Mouse (Mus musculus): ENCODE results near the gene Pard3. TPM values are rescaled to one million over a fixed set of nuclear protein-coding genes. Genes with fewer than 3 reads are reported as not detected.

The Pard3 gene
- total RNA-seq, 2 experiments from 2014 or later = 30.9 to 31.6 TPM

- no peak for DNase-seq (ENCODE audit: low spot score)
Measured at GRCm38 (mm10) chr8:127315811-127316210, 252.1 kb downstream of the Pard3 start.

GRCm38 (mm10) chr8:127317914-127318313 is 254.2 kb downstream of the Pard3 start:
- DNase-seq (ENCODE audit: low spot score) = no peak
- intact Hi-C loops (cut with DNase I) = loop anchor here (5.0 kb wide), 1 partner anchor 126 kb away; no protein-coding TSS in a partner anchor

More at GRCm38 (mm10) chr8:127315811-127316210, 252.1 kb downstream of the Pard3 start:
- intact Hi-C loops (cut with DNase I) = loop anchor here (5.0 kb wide), 1 partner anchor 124 kb away; no protein-coding TSS in a partner anchor

GRCm38 (mm10) chr8:127318377-127319159 is 254.9 kb downstream of the Pard3 start:
- intact Hi-C loops (cut with DNase I) = loop anchor here (5.0 kb wide), 1 partner anchor 126 kb away; no protein-coding TSS in a partner anchor
- no peak for DNase-seq (ENCODE audit: low spot score)

GRCm38 (mm10) chr8:127320930-127321329 is 257.2 kb downstream of the Pard3 start:
- intact Hi-C loops (cut with DNase I) = no loop called here
- DNase-seq (ENCODE audit: low spot score) = no peak

GRCm38 (mm10) chr8:127323583-127324360 is 260.1 kb downstream of the Pard3 start:
- DNase-seq (ENCODE audit: low spot score) = no peak
- intact Hi-C loops (cut with DNase I) = no loop called here

GRCm38 (mm10) chr8:127324836-127325570 is 261.3 kb downstream of the Pard3 start:
- intact Hi-C loops (cut with DNase I) = no loop called here
- DNase-seq (ENCODE audit: low spot score) = no peak

- DNase-seq (ENCODE audit: low spot score) = no peak
- intact Hi-C loops (cut with DNase I) = no loop called here
Measured at GRCm38 (mm10) chr8:127325749-127326148, 262.1 kb downstream of the Pard3 start.

GRCm38 (mm10) chr8:127330258-127331187 is 266.8 kb downstream of the Pard3 start:
- intact Hi-C loops (cut with DNase I) = loop anchor here (5.0 to 10.0 kb wide), 2 partner anchors 1027 to 1164 kb away; partner anchors contain the start of gene Nrp1
- DNase-seq (ENCODE audit: low spot score) = peak; percentile 27

- no peak for DNase-seq (ENCODE audit: low spot score)
- intact Hi-C loops (cut with DNase I) = loop anchor here (2.0 to 10.0 kb wide), 3 partner anchors 257 to 1163 kb away; partner anchors contain the start of gene Nrp1
Measured at GRCm38 (mm10) chr8:127331751-127332150, 268.1 kb downstream of the Pard3 start.

- intact Hi-C loops (cut with DNase I) = loop anchor here (10.0 kb wide), 1 partner anchor 1160 kb away; no protein-coding TSS in a partner anchor
- DNase-seq (ENCODE audit: low spot score) = no peak
Measured at GRCm38 (mm10) chr8:127335216-127335615, 271.5 kb downstream of the Pard3 start.

- intact Hi-C loops (cut with DNase I) = loop anchor here (10.0 kb wide), 1 partner anchor 1157 kb away; no protein-coding TSS in a partner anchor
- DNase-seq (ENCODE audit: low spot score) = no peak
Measured at GRCm38 (mm10) chr8:127338183-127338582, 274.5 kb downstream of the Pard3 start.

- intact Hi-C loops (cut with DNase I) = no loop called here
- no peak for DNase-seq (ENCODE audit: low spot score)
Measured at GRCm38 (mm10) chr8:127341046-127341445, 277.4 kb downstream of the Pard3 start.

- intact Hi-C loops (cut with DNase I) = no loop called here
- no peak for DNase-seq (ENCODE audit: low spot score)
Measured at GRCm38 (mm10) chr8:127343115-127343514, 279.4 kb downstream of the Pard3 start.

- intact Hi-C loops (cut with DNase I) = no loop called here
- no peak for DNase-seq (ENCODE audit: low spot score)
Measured at GRCm38 (mm10) chr8:127344421-127344820, 280.7 kb downstream of the Pard3 start.

- no peak for DNase-seq (ENCODE audit: low spot score)
- intact Hi-C loops (cut with DNase I) = no loop called here
Measured at GRCm38 (mm10) chr8:127345912-127346423, 282.3 kb downstream of the Pard3 start.

- DNase-seq (ENCODE audit: low spot score) = no peak
Measured at GRCm38 (mm10) chr8:127347890-127348495, 284.3 kb downstream of the Pard3 start.

GRCm38 (mm10) chr8:127361796-127362195 is 298.1 kb downstream of the Pard3 start:
- DNase-seq (ENCODE audit: low spot score) = no peak
- intact Hi-C loops (cut with DNase I) = no loop called here

More at GRCm38 (mm10) chr8:127347890-127348495, 284.3 kb downstream of the Pard3 start:
- intact Hi-C loops (cut with DNase I) = no loop called here

GRCm38 (mm10) chr8:127368347-127368746 is 304.7 kb downstream of the Pard3 start:
- intact Hi-C loops (cut with DNase I) = no loop called here
- DNase-seq (ENCODE audit: low spot score) = no peak
